Mouse (Mus musculus): ENCODE data around the gene Ranbp6. TPM values are rescaled to one million over a fixed set of nuclear protein-coding genes. Genes with fewer than 3 reads are reported as not detected.

Ranbp6 gene
- polyA plus RNA-seq (2012; ENCODE audit: low replicate concordance): 0.49 and 4.4 TPM in 2 replicates

DNA sequence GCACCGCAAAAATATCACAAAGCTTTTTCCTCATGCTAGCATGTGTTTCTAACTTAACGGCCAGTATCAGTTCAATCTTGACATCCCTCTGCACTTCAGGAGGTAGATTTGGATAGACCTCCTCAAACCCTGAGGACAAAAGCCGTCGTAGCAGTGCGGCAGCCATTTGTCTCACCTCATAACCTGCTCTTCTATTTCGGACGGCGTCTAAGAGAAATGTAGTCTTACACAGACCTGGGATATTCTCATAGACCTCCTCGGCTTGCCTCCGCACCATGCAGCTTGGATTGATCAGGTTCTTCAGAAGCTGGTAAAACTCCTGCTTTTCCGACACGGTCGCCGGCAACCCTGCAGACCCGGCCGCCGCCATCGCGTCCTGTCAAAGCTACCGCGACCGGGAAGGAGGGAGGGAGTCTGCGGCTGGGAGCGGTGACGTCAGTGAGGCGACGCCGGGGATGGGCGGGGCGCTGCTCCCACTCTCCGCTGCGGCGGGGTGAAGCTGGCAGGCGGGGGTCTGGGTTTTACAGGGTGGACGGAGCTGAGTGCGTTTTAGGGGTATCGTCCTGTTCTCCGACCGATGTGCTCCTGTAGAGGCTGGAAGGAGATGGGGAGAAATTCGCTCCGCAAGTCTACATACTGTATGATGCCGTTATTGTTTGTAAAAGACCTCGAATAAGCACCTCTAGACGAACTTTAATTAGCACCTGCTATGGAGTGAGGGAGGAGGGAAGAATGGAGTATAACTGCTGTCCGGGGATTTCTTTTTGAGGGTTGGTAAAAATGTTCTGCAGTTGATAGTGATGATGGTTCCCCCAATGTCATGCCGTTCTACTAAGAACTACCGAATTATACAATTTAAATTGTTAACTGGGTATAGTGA, at the start of gene Ranbp6:
Gene Ranbp6, minus strand, starts transcription at position 394 of the 880 bp plus-strand sequence.

GRCm38 (mm10) chr19:29805917-29806785, 6.6 kb downstream of the Ranbp6 start, which contains the start of gene 9930021J03Rik:
Gene 9930021J03Rik, minus strand, starts transcription at chr19:29805989.

Other genes with a start within 250 kb of the Ranbp6 start
- gene Ermp1, start 164.6 kb downstream of the Ranbp6 start, polyA plus RNA-seq (2012; ENCODE audit: low replicate concordance): 12.1 and 25.8 TPM in 2 replicates
- gene Mlana, start 115.2 kb downstream of the Ranbp6 start, polyA plus RNA-seq (2012; ENCODE audit: low replicate concordance): not detected in 2 replicates
- gene 9930021J03Rik, start 7.0 kb downstream of the Ranbp6 start, polyA plus RNA-seq (2012; ENCODE audit: low replicate concordance): 2.7 and 3.2 TPM in 2 replicates
- not detected in 2 replicates for gene Il33, start 112.1 kb upstream of the Ranbp6 start, polyA plus RNA-seq (2012; ENCODE audit: low replicate concordance)
- gene Trpd52l3, start 190.8 kb upstream of the Ranbp6 start, polyA plus RNA-seq (2012; ENCODE audit: low replicate concordance): not detected in 2 replicates
- gene Uhrf2, start 217.5 kb upstream of the Ranbp6 start, polyA plus RNA-seq (2012; ENCODE audit: low replicate concordance): 9.5 and 24.6 TPM in 2 replicates

All from hematopoietic multipotent progenitor cell, adult 10-12 weeks (in vitro differentiated cells).